Mouse (Mus musculus): ENCODE measurements around the gene Rnf185. TPM values are rescaled to one million over a fixed set of nuclear protein-coding genes. Genes with fewer than 3 reads are reported as not detected.

Rnf185 gene
- polyA plus RNA-seq, 1 experiment from 2014 or later = 44.8 TPM

DNA sequence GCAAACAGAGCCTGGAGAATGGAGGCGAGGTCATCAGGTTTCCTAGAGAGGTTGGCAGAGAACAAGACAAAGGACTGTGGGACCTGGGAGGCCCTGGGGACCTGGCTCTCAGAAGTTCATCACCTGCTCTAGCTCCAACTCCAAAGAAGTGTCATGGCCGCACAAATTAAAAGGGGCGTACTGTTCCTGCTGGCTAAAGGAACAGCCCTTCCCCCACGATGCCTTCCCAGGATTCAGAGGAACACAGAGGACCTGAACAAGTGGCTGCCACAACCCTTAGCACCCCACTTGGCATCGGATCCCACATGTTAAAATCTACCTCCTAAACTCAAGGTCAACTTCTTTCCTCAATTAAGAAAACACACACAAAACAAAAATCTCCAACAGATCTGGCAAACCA is 82.7 kb downstream of the Rnf185 start:
- POLR2A ChIA-PET = interaction anchor here (0.7 to 1.6 kb wide), 2 partner anchors 19 to 101 kb away, joined by 3 read pairs; no protein-coding TSS in a partner anchor
- DNase-seq (ENCODE audit: low read depth, low spot score) = no peak

DNA sequence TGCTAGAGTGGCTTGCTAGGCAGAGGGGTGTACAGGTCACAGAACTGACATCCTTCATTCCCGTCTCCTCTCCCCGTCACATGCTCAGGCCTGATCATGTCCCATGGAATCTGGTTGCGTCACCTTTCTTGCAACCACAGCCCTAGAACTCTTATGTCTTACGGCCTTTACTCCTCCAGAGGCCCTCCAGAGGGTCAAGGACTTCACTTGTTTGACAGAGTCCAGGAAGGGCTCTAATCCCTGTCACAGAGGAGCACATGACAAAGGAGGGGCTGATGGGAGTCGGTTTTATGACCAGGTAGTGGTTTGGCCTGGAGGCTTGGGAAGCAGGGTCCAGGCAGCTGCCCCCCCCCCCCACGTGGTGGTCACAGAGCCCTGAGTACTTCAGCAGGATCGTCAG is 83.2 kb downstream of the Rnf185 start:
- no peaks in the 10 kb centered on the region for H3K27me3 ChIP-seq
- DNase-seq (ENCODE audit: low read depth, low spot score) = no peak
- in situ Hi-C loops (cut with MboI; ENCODE audit: low pct_unique_long_range_greater_than_20kb) = no loop called here
- no peak for ATAC-seq
- ChIA-PET CTCF (interaction anchor here (1.1 to 1.5 kb wide), 2 partner anchors 19 to 22 kb away, joined by 3 to 5 read pairs; no protein-coding TSS in a partner anchor), POLR2A (interaction anchor here (0.7 to 1.6 kb wide), 2 partner anchors 19 to 101 kb away, joined by 3 read pairs; no protein-coding TSS in a partner anchor)
- no peak for TF ChIP-seq CTCF (IDR thresholded peaks at IDR 0.05)

More for the DNA sequence above, 82.7 kb downstream of the Rnf185 start:
- TF ChIP-seq CTCF (IDR thresholded peaks at IDR 0.05) = no peak
- H3K27me3 ChIP-seq = no peaks in the 10 kb centered on the region
- in situ Hi-C loops (cut with MboI; ENCODE audit: low pct_unique_long_range_greater_than_20kb) = no loop called here
- ATAC-seq = no peak
- CTCF ChIA-PET = interaction anchor here (1.5 kb wide), 1 partner anchor 19 kb away, joined by 3 read pairs; no protein-coding TSS in a partner anchor

DNA sequence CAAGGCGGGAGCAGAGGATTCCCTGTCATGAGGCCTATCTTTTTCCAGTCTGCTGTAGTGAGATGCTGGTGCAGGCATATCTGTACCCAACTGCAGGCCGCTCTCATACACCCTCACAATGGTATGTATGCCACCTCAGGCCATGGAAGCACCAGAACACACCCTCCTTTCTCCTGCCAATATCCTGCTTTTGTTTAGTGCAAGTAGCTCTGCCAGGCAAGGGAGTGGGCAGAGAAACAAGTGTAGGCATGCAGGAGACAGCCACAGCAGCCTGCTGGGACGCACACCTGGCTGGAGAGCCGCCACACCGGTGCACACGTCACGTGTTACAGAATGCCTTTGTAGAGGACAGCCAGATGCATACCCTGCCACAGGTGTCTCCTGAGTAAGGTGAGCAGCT is 85.8 kb downstream of the Rnf185 start:
- no peak for TF ChIP-seq CTCF (IDR thresholded peaks at IDR 0.05)
- DNase-seq (ENCODE audit: low read depth, low spot score) (no peak), ATAC-seq (no peak)
- no peaks in the 10 kb centered on the region for H3K27me3 ChIP-seq
- in situ Hi-C loops (cut with MboI; ENCODE audit: low pct_unique_long_range_greater_than_20kb) = no loop called here
- POLR2A ChIA-PET = interaction anchor here (0.9 kb wide), 1 partner anchor 18 kb away, joined by 3 read pairs; no protein-coding TSS in a partner anchor
- CTCF ChIA-PET = interaction anchor here (1.3 kb wide), 1 partner anchor 19 kb away, joined by 4 read pairs; no protein-coding TSS in a partner anchor

Other genes starting within 250 kb of the Rnf185 start
- gene Eif4enif1, start 250.0 kb downstream of the Rnf185 start, polyA plus RNA-seq (2021) = 69.8 TPM
- 137 TPM for gene Drg1, start 185.9 kb downstream of the Rnf185 start, polyA plus RNA-seq (2021)
- gene Patz1, start 163.5 kb downstream of the Rnf185 start, polyA plus RNA-seq (2021) = 59.5 TPM
- 24.7 TPM for gene Pik3ip1, start 122.0 kb downstream of the Rnf185 start, polyA plus RNA-seq (2021)
- 38.5 TPM for gene Limk2, start 43.2 kb downstream of the Rnf185 start, polyA plus RNA-seq (2021)
- gene Pla2g3, start 35.9 kb upstream of the Rnf185 start, polyA plus RNA-seq (2021) = 0.37 TPM
- gene Inpp5j, start 52.5 kb upstream of the Rnf185 start, polyA plus RNA-seq (2021) = 9.6 TPM
- gene Selenom, start 62.3 kb upstream of the Rnf185 start, polyA plus RNA-seq (2021) = 65.1 TPM
- 154 TPM for gene Smtn, start 88.2 kb upstream of the Rnf185 start, polyA plus RNA-seq (2021)
- 41.4 TPM for gene Morc2a, start 196.8 kb upstream of the Rnf185 start, polyA plus RNA-seq (2021)